Mouse (Mus musculus) ES-E14 (cell line): ENCODE measurements around the gene Kif1b.

ENCODE experiments used
- CHD2 ChIP-seq: IDR thresholded peaks from 2 replicates; pipeline ENCODE4 v1.6.1; 2014; ENCODE audit warnings: mild to moderate bottlenecking, low read depth, low read length, inconsistent platforms
- HCFC1 ChIP-seq: IDR thresholded peaks from 2 replicates; pipeline ENCODE4 v1.6.1; 2012; ENCODE audit warnings: low read length, inconsistent platforms, borderline replicate concordance; ENCODE audit not compliant: insufficient read depth
- MAFK ChIP-seq: IDR thresholded peaks from 2 replicates; pipeline ENCODE4 v1.6.1; 2014; ENCODE audit warnings: mild to moderate bottlenecking, low read depth, low read length, inconsistent platforms; ENCODE audit not compliant: insufficient read depth
- ZC3H11A ChIP-seq: IDR thresholded peaks from 2 replicates; pipeline ENCODE4 v1.6.1; 2012; ENCODE audit warnings: low read depth, mild to moderate bottlenecking, inconsistent platforms, low read length, borderline replicate concordance
- ZNF384 ChIP-seq: IDR thresholded peaks from 2 replicates; pipeline ENCODE4 v1.6.1; 2012; ENCODE audit warnings: low read depth, low read length, inconsistent platforms

DNA sequence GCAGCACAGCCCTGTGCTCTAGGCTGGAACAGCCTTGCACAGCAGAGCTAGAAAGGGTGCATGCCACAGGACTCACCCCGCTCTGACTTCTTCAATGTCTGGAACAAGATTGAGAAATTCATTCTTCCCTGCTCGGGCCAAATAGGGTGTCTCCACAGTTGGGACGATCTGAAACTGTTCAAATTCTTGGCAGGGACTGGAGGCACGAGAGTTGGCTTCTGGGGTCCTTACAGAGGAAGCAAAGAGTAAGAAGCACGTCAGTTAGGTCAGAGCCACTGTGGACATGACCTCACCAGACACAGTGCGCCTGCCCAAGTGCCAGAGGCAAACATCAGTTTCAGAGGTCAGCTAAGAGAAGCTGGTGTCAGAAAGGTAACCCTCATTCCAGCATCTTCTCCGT is 125.3 kb downstream of the Kif1b start:
- no peak for TF ChIP-seq ZNF384
- TF ChIP-seq HCFC1: no peak
- TF ChIP-seq CHD2: no peak
- TF ChIP-seq ZC3H11A: no peak
- no peak for TF ChIP-seq MAFK
